Comparison of ENCODE assay signal across 17 mouse cellular contexts in the genomic region with DNA sequence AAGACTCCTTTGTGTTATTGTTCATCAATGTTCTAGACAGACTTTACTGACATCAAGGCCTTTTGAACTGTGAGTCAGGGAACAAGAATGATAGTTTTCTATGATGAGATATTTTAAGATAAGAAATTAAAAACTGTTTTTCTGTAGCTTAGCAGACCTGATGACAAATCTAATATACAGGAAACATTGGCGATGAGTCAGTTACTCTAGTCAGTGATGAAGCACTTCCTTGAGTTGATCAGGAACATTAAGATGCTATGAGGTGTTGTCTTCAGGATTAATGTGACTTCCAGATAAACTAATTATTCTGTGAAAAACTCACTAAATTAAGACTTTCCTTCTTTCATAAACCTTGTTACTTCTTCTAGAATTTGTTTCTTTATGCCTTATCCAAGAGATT.
"Had no signal": no experiment of that assay in that cellular context is flagged by ENCODE, and none has a peak within 500 bp of the region (broad histone marks: within the 10 kb centered on the region; RNA-seq: fewer than 3 reads in every experiment).

No protein-coding gene starts in this region.

- H3K9ac ChIP-seq: lung, embryonic 14.5 days; midbrain, embryonic 12.5 days; neural tube, embryonic 13.5 days; neural tube, embryonic 15.5 days; stomach, embryonic 15.5 days had no signal

- H3K4me2 ChIP-seq: lung, embryonic 14.5 days; midbrain, embryonic 12.5 days; neural tube, embryonic 13.5 days; neural tube, embryonic 15.5 days; stomach, embryonic 15.5 days had no signal

- DNase-seq: lung, adult 18-20 months; lung, embryonic 14.5 days; lung, postnatal 10 days; lung, postnatal 4 days; midbrain, embryonic 14.5 days; right cerebral cortex, postnatal 14 days; thymus, adult 2 months; thymus, postnatal 14 days; thymus, postnatal 36 days had no signal

- ATAC-seq: midbrain, embryonic 16.5 days had no signal

- H3K36me3 ChIP-seq: neural tube, embryonic 13.5 days; neural tube, embryonic 15.5 days had no signal

- H3K27me3 ChIP-seq: midbrain, embryonic 12.5 days; neural tube, embryonic 13.5 days; neural tube, embryonic 15.5 days; stomach, embryonic 15.5 days had no signal

- H3K9me3 ChIP-seq: midbrain, embryonic 10.5 days; midbrain, embryonic 12.5 days; neural tube, embryonic 13.5 days; neural tube, embryonic 15.5 days; stomach, embryonic 15.5 days had no signal

- H3K4me1 ChIP-seq: midbrain, embryonic 10.5 days; midbrain, embryonic 12.5 days; neural tube, embryonic 13.5 days; neural tube, embryonic 15.5 days; stomach, embryonic 15.5 days had no signal

- H3K27ac ChIP-seq: midbrain, embryonic 10.5 days; midbrain, embryonic 12.5 days; neural tube, embryonic 13.5 days; neural tube, embryonic 15.5 days; stomach, embryonic 15.5 days; stomach, postnatal 0 days had no signal

- H3K4me3 ChIP-seq: midbrain, embryonic 10.5 days; midbrain, embryonic 12.5 days; myocyte; neural tube, embryonic 13.5 days; neural tube, embryonic 15.5 days; stomach, embryonic 15.5 days had no signal
